Mouse (Mus musculus) cerebellum, adult 2 months (tissue): ENCODE measurements around the gene Hnrnpl.

Source experiments
- CTCF ChIP-seq: fragments of 200-500 bp; IDR thresholded peaks from 2 replicates; pipeline ENCODE4 v1.5.1; 2011; ENCODE audit warnings: low read depth, mild to moderate bottlenecking, control low read depth, low read length, moderate library complexity, borderline replicate concordance; ENCODE audit not compliant: insufficient read depth
- POLR2A ChIP-seq: fragments of 200-500 bp; IDR thresholded peaks from 2 replicates; pipeline ENCODE4 v1.6.1; 2011; ENCODE audit warnings: low read length, control low read depth, borderline replicate concordance; ENCODE audit not compliant: insufficient read depth

GRCm38 (mm10) chr7:28766173-28766879 lies 42.0 kb upstream of the Hnrnpl start, which contains the start of gene Sirt2:
- no peak for TF ChIP-seq CTCF
- TF ChIP-seq POLR2A: peak; percentile 42; the same call in 1 of the 2 replicates
